Mouse (Mus musculus): ENCODE data around the gene Adgrv1. TPM values are rescaled to one million over a fixed set of nuclear protein-coding genes. Genes with fewer than 3 reads are reported as not detected.

Adgrv1 gene
- polyA plus RNA-seq, 1 experiment: 0.81 TPM

DNA sequence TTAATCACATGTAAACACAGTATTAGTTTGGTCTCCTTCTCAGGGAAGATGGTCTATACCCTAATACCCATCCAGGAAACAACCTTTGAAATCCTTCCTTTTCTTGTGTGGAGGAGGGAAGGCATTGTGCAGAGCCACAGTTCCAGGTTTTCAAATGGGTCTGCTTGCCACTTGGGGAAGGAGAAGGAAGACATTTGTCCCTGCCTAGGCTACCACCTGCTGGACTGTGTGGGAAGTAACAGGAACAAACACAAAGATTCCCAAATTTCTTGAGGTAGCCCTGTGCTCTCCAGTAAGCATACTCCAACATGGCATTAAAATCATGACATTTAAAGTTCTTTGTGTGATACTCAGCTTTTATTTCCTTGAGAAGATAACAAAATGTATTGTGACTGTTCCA lies 477.6 kb downstream of the Adgrv1 start:
- peak; percentile 55; the same call in 1 of the 2 replicates for TF ChIP-seq CTCF (IDR thresholded peaks at IDR 0.05; ENCODE audit: borderline replicate concordance, insufficient read depth, low read length)
- TF ChIP-seq POLR2A (IDR thresholded peaks at IDR 0.05; ENCODE audit: low read depth, low read length): no peak
- no peak overlapping the region for H3K27ac ChIP-seq (ENCODE audit: insufficient read depth, low read length)
- no peak overlapping the region for H3K4me3 ChIP-seq (ENCODE audit: insufficient read depth, low read length)
- H3K4me1 ChIP-seq (ENCODE audit: control insufficient read depth, insufficient read depth, low read length): peaks cover 2% of the 10 kb centered on the region; the same call in 1 of the 2 replicates

DNA sequence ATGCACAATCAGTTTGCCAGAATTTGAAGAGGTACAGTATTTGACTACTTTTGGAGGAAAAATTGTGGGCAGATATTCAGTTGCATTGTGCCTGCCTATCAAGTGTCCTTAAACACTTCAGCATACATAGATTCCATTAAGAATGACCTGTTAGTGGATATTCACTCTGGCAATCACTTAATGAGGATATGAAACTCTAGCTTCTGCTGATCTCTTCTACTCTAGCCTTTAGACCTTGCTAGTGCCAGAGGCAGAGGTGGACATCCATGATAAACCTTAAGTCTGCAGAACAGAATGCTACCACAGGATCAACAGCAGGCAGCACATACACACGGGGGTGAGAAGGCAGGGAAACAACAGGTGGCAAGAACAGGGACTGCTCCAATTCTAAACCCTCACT lies 488.5 kb downstream of the Adgrv1 start:
- H3K4me3 ChIP-seq (ENCODE audit: insufficient read depth, low read length): no peak overlapping the region
- no peak overlapping the region for H3K27ac ChIP-seq (ENCODE audit: insufficient read depth, low read length)
- TF ChIP-seq POLR2A (IDR thresholded peaks at IDR 0.05; ENCODE audit: low read depth, low read length): no peak
- no peak for TF ChIP-seq CTCF (IDR thresholded peaks at IDR 0.05; ENCODE audit: borderline replicate concordance, insufficient read depth, low read length)
- H3K4me1 ChIP-seq (ENCODE audit: control insufficient read depth, insufficient read depth, low read length): no peaks in the 10 kb centered on the region

GRCm38 (mm10) chr13:81142268-81142884 lies 490.6 kb downstream of the Adgrv1 start:
- TF ChIP-seq CTCF (IDR thresholded peaks at IDR 0.05; ENCODE audit: borderline replicate concordance, insufficient read depth, low read length): no peak
- no peak for TF ChIP-seq POLR2A (IDR thresholded peaks at IDR 0.05; ENCODE audit: low read depth, low read length)
- H3K4me3 ChIP-seq (ENCODE audit: insufficient read depth, low read length): no peak overlapping the region
- H3K4me1 ChIP-seq (ENCODE audit: control insufficient read depth, insufficient read depth, low read length): no peaks in the 10 kb centered on the region

DNA sequence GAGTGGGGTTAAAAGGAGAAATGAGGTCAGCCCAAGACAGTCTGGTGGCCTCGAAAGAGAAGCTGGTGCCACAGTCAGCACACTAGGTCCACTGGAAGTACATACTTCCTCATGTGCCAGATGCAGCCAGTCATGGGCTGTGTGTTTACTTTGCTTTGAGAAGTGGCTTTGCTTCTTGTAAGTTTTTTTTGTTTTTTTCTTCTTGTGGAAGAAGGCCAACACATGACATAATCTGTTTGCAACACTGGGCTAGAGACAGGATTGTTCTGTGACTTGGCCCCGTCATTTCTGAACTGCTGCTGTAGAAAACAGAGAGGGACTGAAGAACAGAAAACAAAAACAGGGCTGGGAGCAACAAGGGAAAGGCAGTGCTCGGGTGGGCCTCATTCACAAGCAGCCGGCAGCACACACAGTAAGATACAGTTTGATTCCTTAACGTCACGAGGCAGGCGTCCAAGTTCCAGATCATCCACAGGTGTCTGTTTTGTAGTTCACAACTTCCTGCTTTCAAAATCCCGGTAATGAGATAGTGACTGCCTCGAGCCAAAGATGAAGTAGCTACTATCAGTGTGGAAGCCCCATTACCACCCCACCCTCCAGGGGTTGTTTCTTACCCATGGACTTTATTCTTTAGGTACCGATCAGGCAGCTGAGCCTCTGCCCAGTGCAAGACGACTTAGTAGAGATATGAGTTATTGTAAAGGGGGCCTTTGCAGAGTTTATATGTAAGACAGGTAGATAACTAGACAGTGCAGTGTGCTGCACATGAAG lies 496.1 kb downstream of the Adgrv1 start:
- Histone ChIP-seq H3K4me3 (ENCODE audit: insufficient read depth, low read length) (no peak overlapping the region), H3K27ac (ENCODE audit: insufficient read depth, low read length) (no peak overlapping the region), H3K4me1 (ENCODE audit: control insufficient read depth, insufficient read depth, low read length) (peaks cover 3% of the 10 kb centered on the region; the same call in 1 of the 2 replicates)
- TF ChIP-seq POLR2A (IDR thresholded peaks at IDR 0.05; ENCODE audit: low read depth, low read length): no peak
- TF ChIP-seq CTCF (IDR thresholded peaks at IDR 0.05; ENCODE audit: borderline replicate concordance, insufficient read depth, low read length): no peak

More at GRCm38 (mm10) chr13:81142268-81142884, 490.6 kb downstream of the Adgrv1 start:
- H3K27ac ChIP-seq (ENCODE audit: insufficient read depth, low read length): no peak overlapping the region

GRCm38 (mm10) chr13:81135953-81136352 lies 497.0 kb downstream of the Adgrv1 start:
- Histone ChIP-seq H3K4me1 (ENCODE audit: control insufficient read depth, insufficient read depth, low read length) (peaks cover 3% of the 10 kb centered on the region; the same call in 1 of the 2 replicates), H3K27ac (ENCODE audit: insufficient read depth, low read length) (no peak overlapping the region), H3K4me3 (ENCODE audit: insufficient read depth, low read length) (no peak overlapping the region)
- TF ChIP-seq POLR2A (IDR thresholded peaks at IDR 0.05; ENCODE audit: low read depth, low read length): no peak
- TF ChIP-seq CTCF (IDR thresholded peaks at IDR 0.05; ENCODE audit: borderline replicate concordance, insufficient read depth, low read length): no peak

- no peak overlapping the region for H3K27ac ChIP-seq (ENCODE audit: insufficient read depth, low read length)
- H3K4me1 ChIP-seq (ENCODE audit: control insufficient read depth, insufficient read depth, low read length): peaks cover 3% of the 10 kb centered on the region; the same call in 1 of the 2 replicates
- no peak overlapping the region for H3K4me3 ChIP-seq (ENCODE audit: insufficient read depth, low read length)
- TF ChIP-seq CTCF (IDR thresholded peaks at IDR 0.05; ENCODE audit: borderline replicate concordance, insufficient read depth, low read length) (no peak), POLR2A (IDR thresholded peaks at IDR 0.05; ENCODE audit: low read depth, low read length) (no peak)
Observed at GRCm38 (mm10) chr13:81134412-81134811, 498.5 kb downstream of the Adgrv1 start.

GRCm38 (mm10) chr13:81133336-81133735 lies 499.6 kb downstream of the Adgrv1 start:
- TF ChIP-seq CTCF (IDR thresholded peaks at IDR 0.05; ENCODE audit: borderline replicate concordance, insufficient read depth, low read length): no peak
- TF ChIP-seq POLR2A (IDR thresholded peaks at IDR 0.05; ENCODE audit: low read depth, low read length): no peak
- Histone ChIP-seq H3K4me1 (ENCODE audit: control insufficient read depth, insufficient read depth, low read length) (peaks cover 3% of the 10 kb centered on the region; the same call in 1 of the 2 replicates), H3K27ac (ENCODE audit: insufficient read depth, low read length) (no peak overlapping the region), H3K4me3 (ENCODE audit: insufficient read depth, low read length) (no peak overlapping the region)

GRCm38 (mm10) chr13:81132691-81133090 lies 500.3 kb downstream of the Adgrv1 start:
- no peak overlapping the region for H3K27ac ChIP-seq (ENCODE audit: insufficient read depth, low read length)
- TF ChIP-seq CTCF (IDR thresholded peaks at IDR 0.05; ENCODE audit: borderline replicate concordance, insufficient read depth, low read length) (no peak), POLR2A (IDR thresholded peaks at IDR 0.05; ENCODE audit: low read depth, low read length) (no peak)
- H3K4me1 ChIP-seq (ENCODE audit: control insufficient read depth, insufficient read depth, low read length): peaks cover 3% of the 10 kb centered on the region; the same call in 1 of the 2 replicates
- H3K4me3 ChIP-seq (ENCODE audit: insufficient read depth, low read length): no peak overlapping the region

DNA sequence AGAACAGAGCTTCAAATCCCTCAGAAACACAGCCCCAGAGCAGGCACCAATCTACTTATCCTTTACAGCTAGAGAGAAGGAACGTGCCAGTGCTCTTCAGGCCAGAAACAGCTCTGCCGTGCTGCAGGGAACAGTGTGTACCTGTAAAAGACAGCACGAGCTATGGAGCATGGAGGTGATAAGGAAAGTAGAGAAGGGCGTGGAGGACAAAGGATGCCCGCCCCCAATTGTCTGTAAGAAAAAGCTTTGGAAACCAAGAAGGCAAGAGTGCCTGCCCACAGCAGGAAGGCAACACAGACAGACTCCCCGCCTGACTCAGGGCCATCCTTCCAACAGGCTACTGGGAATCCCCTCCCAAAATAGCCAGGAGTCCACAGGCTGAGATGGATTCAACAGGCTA lies 501.1 kb downstream of the Adgrv1 start:
- peaks cover 2% of the 10 kb centered on the region; the same call in 1 of the 2 replicates for H3K4me1 ChIP-seq (ENCODE audit: control insufficient read depth, insufficient read depth, low read length)
- H3K4me3 ChIP-seq (ENCODE audit: insufficient read depth, low read length): no peak overlapping the region
- TF ChIP-seq POLR2A (IDR thresholded peaks at IDR 0.05; ENCODE audit: low read depth, low read length) (no peak), CTCF (IDR thresholded peaks at IDR 0.05; ENCODE audit: borderline replicate concordance, insufficient read depth, low read length) (no peak)
- no peak overlapping the region for H3K27ac ChIP-seq (ENCODE audit: insufficient read depth, low read length)

All from embryonic fibroblast, embryonic 13.5 days (primary cell).